Mouse (Mus musculus) testis, postnatal 10 days (tissue): ENCODE results near the gene Synrg.

ENCODE experiments used
- DNase-seq: peaks from one replicate; pipeline ENCODE4 v3.0.0; 2021; ENCODE audit warnings: low spot score

The Synrg gene

DNA sequence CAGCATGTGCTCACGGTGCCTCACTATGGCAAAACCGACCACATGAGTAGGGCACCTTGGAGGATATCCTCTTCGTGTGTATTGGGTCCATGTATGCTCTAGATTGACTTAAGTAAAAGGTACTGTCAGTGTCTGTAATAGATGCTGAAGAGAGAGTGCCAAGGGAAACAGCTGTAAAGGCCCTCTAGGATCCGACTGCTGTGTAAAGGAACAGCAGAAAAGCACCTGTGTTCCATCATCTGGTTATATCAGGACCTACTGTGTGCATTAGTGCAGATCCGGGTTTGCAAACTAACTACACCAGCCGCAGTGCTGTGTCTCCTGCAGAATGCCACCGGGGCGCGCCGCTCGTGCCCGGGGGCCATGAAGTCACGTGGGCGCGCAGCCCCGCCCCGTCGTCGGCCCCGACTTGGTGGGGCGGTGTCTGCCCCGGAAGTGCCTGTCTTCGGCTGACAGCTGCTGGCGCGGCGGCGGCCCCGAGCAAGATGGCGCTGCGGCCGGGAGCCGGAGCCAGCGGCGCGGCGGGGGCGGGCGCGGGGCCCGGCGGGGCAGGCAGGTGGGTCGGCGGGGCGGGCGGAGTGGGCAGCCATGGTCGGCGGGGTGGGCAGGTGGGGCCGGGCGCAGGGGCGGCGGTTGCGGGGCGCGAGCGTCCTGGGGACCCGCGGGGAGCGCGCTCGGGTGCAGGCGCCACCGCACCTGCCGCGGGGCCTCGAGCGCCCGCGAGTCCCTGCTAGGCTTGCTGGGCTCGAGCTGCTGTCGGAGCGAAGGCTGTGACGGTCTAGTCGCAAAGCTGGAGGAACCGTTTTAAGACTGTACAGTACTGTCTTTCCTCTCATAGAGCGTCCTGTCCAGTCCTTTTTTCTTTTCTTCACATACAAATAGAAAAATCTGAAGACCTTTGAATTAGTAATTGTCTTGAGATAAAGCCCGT is at the start of gene Synrg:
Gene Synrg (plus strand): TSS at position 438 of the 931 bp plus-strand sequence.
- DNase-seq: peak; percentile 96

DNA sequence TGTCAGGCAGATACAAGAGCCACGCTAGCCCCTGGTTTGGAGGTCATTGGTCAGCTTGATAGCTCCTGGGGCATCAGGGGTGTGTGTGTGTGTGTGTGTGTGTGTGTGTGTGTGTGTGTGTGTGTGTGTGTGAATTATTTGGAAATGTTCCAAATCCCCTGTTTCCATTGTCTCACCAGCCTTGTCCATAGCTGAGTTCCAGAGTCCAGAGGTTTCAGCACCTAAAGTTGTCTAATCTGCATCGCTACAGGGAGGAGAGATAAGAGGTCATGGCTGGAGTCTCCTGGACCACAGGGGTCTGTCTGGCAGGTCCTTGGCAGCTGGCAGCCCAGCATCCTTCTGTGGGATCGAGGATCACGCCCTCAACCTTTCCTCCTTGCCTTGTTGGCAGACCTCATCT is 49.7 kb upstream of the Synrg start:
- no peak for DNase-seq

DNA sequence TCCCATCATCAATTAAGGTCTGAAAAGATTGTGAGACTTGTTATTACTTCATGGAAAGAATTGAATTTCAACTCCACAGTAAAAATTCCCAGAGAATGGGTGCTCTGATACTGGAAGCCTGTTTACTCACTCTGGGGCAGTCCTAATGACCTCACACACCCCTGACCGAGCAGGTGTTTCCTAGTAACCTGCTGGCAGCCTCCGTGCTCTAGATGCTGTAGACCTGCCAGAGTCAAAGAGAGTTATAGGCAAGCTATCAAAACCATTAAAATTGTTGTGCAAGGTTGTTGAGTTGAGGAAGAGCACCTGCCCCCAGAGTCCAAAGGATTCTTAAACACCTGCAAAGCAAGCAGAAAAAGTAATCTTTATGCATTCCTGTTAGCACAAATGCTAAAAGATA is 41.6 kb upstream of the Synrg start:
- DNase-seq: no peak

DNA sequence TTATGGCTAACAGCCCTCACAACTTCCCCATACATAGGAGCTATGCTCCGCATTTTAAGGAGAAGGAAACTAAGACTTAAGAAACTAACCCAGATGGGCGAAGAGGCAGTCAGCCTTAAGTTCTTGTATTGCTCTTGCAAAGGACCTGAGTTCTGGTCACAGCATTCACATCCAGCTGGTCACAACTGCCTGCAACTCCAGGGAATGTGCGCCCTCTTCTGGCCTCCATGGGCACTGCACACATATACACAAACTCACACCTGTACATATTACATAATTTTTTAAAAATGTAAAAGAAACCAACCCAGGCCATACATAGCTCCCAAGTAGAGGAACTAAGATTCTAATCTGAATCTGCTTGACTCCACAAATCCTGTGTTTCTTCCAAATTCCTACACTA is 37.1 kb upstream of the Synrg start:
- DNase-seq: no peak

DNA sequence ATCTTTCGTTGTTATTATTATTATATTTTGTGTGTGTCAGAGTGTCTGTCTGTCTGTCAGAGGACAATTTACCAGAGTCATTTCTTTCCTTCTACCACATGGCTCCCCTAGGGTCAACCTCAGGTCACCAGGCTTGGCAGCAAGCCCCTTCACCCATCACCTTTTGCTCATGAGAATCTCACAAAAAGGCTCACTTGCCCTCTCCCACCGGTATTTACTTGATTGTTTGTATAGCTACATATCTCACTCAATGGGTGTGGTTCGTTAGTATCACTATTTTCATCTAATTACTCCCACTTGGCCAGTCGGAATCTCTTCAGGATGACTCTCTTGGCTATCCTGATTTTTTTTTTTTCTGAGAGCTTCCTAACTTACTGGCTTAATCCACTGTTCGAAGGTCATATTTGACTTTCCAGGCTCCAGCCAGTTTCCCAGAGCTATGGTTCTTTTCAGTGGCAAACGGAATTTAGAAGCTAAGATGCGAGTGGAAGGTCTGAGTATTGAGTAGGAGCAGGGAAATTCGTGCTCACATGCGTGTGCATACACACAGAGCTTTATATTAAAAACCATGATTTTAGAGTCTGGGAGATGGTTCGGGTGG is 31.6 kb upstream of the Synrg start:
- no peak for DNase-seq

DNA sequence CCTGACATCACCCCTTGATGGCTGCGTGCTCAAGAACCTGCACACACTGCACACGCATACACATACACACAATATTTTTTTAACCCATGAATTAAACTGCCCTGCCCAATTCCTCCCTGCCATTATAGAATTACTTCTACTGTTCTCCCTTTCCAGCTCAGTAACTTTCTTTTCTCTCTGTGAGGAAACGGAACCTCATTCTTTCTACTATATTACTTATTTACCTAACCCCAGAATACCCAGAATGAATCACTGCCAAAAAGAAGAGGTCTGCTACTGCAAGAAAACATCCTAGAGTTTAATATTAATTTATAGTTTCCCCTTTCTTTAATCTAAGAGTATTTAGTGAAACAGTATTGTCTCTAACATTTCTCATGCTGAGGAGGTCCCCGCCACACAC is 30.9 kb upstream of the Synrg start:
- DNase-seq: no peak

DNA sequence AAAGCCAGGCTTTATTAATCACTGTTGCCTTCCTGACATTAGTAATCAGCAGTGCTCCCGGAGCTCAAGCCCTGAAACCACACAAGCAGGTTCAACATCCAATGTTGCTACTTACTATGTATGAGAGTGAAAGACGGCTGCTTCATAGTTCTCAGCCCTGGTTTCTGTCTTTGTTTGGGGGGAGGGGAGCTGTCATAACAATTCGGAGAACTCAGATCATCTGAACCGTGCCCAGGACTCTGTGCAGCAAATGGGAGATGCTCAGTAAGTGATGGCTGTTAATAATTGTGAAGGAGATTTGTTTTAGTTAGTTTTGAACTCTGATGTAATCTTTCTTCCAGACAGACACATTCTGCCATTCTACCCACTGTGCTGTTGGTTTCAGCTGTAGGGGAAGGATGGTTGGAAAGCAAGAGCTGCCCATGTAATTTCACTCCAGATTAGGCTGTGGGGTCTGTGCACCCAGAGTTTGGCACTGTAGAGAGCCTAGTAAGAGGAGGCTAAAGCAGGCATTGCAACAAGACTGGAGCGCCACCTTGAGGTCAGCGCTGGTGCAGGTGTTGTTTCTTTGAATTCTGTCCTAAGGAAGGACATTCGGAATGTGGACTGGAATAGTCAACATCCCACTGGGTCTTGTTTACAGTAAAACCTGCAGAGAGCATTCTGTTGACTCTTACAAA is 28.1 kb upstream of the Synrg start:
- DNase-seq: peak; percentile 87

DNA sequence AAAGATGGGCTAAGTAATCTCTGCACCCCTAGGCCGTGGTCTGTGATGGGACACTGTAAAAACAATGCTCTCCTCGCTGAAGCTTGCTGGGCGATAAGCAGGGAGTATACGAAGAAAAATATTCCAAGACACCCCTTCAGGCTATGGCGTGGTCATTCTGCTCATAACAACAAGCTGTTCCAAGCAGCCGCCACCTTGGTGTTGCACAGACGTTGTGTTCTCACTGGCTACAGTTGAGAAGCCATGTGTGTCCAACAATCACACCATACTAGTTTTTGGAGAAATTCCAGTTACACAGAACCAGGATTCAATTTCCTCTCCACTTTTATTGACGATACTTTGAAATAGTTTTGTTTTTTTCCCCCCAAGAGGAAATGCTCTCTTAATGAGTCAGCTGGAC is 25.7 kb upstream of the Synrg start:
- DNase-seq: no peak

DNA sequence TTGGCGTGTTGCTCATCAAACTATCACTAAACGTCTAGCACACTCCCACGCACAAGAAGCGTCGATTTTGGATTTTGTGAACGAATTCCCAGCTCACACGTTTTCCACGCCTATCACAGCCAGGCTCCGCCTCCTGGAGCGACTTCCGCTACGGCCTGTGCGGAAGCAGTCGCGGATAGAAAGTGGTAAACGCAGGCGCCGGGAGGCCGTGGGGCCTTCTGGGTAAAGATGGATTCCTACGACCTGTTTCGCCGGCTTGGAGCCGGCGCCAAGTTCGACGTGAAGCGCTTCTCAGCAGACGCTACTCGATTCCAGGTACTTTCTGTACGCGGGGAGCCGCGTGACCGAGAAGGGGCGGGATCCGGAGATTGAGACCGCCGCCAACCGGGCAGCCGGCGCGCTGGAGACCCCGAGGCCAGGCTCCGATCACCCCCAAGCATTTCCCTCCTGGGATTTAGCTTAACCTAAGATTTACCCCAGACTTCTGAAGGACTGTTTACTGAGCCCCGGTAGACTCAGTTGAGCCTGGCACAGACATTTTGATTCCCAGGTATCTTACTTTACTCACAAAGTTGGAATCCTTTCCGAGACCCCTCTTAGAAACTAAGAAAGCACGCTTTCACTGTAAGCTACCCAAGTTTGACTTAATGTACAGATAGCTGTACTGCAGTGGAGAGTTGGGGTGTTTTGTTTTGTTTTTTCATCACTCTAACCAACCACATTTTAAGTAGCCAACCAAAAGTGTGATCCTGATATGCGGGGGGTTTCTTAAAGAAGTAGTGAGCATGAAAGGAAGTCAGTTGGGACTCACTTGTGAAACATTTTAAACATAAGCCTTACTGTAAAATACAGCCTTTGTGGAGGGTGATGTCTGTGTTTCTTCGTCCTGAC is 22.0 kb upstream of the Synrg start, which contains the start of gene Ddx52:
Gene Ddx52 (plus strand): TSS at position 113 of the 891 bp plus-strand sequence.
- DNase-seq: peak; percentile 91

DNA sequence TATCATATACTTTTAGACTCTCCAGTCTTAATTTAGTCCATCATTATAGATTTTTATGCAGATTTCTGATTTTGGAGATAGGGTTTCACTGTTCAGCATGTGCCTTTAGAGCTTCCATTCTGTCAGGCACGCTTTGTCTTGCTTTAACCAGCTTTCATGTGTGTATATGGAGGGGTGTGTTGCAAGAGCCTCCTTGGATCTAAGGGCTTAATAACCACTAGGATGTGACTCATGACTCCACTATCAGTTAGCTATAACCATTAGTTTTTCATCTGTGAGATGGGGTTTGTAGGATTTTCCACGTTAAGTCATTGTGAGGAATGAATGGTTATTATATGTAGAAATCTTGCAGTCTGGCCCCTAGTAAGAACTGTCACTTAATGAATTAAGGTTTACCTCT is 7.4 kb upstream of the Synrg start:
- no peak for DNase-seq

DNA sequence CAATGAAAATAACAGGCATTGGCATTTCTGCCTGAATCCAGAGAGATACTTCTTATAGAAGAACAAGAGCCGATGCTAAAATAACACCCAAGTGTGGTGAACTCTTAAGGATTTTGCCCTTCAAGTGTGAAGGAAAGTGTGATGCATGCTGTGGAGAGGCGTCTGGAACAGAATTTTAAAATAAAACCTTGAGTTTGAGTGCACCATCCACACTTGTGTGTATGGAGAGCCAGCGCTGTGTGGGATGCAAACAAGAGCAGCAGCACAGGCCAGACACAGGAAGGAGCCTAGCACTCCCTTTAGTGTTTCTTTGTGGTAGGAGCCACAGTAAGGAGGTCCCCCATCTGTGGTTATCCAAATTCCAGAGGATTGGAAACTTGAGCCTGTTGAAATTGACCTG is 2.2 kb upstream of the Synrg start:
- DNase-seq: no peak

DNA sequence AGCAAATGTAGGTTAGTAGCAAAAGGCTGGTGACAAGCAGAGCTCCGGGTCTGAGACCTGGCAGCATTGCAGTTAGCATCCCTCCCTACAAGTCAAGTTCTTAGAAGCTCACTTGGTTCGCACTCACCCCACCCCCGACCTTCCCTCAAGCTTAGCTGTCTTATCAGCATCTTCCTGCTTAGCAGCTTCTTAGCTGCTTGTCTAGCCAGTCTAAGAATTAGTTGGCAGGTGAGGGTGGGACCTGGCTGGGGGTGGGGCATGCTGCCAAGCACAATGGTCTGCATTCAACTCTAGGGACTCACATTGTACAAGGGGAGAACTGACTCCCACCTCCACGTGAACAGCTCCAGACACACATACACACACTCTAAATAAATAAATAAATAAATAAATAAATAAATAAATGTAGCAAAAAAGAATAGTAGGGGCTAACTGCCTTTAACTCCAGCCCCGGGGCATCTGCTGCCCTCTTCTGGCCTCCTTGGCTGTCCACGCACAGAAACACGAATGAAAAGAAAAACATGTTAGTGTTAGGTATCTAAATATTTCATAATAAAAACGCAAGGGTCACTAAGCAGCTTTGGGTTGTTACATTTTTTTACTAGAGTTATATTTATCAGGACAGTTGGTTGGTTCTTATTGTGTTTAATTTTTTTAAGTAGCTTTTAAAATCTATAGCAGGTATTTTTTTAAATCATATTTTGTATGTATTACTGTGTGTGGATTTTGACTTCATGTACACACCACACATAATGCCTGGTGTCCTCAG is 3.4 kb downstream of the Synrg start:
- peak; percentile 64 for DNase-seq

DNA sequence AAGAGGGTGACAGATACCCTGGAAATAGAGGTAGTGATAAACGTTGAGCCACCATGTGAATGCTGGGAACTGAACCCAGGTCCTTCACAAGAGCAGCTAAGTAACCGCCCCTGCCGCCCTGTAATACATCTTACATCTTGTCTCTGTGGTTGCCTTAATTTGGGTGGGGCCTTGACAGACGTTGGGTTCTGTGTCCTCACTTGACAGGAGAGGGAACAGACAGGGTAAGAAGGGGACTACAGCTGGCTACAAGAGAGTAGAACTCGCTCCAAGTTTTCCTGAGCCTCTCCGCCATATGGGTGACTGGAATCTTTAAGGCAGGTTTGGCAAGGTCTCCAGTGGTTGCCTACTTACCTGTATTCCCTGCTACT is 4.0 kb downstream of the Synrg start:
- no peak for DNase-seq

DNA sequence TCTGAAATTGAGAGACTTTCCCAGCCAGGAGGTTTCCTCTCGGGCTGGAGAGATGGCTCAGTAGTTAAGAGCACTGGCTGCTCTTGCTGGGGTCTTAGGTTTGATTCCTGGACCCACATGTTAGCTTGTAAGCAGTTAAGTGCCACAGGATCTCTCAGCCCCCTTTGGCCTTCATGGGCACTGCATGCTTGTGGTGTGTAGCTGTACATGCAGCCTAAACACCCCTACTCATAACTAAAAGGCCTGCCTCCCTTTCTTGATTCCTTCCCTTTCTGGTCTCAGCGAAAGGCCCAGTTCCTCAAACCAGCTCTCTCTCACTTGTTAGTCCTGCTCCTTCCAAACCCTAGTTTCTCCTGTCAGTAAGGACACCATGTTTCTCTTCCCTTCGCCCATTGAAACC is 4.8 kb downstream of the Synrg start:
- no peak for DNase-seq

DNA sequence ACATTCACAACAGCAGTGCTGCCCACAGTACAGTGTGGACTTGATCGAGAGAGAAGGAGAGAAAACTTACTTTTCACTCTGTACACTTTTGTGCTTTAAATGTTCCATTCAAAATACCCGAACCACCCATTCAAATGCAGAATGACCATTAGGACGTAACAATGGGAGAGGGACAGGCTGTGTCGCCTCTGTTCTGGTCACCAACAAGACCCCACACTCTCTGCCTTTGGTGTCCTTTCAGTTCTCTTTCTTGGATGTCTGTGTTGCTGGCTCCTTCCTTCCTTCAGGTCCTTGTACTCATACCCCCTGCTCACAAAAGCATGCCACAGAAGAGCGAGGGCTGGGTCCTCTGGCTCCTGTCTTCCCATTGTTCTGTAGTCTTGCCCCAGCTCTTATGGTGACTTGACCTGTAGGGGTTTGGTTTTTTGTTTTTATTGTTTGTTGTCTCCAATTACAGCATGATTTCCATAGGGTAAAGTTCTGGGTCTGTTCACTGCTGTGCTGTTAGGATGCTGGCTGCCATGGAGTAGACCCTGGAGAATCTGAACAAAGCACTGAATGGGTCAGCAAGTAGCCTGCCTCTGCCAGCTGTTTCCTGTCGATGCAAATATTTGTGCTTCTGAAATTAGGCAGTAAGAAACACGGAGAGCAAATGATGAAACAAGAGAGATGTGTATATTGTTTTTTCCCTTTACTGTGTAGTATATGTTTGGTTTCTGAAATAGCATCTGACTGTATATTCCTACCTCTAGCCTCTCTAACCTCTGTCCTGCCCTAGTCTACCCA is 10.5 kb downstream of the Synrg start:
- no peak for DNase-seq

DNA sequence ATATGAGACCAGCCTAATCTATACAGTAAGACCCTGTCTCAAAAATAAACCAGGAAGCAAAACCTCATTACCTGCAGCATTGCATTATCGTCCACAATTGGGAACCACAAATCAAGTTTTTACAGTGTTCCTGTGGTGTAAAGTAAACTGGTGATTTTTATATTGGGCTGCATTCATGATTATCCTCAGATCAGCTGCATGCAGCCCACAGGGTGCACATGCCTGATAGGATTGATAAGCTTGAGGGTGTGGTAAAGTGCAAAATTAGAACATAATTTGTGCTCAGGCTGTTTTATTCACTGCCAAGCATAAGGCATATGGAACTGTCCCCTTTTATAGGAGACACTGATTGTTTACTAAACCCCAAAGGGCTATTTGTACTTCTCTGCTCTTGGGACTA is 11.3 kb downstream of the Synrg start:
- DNase-seq: no peak

DNA sequence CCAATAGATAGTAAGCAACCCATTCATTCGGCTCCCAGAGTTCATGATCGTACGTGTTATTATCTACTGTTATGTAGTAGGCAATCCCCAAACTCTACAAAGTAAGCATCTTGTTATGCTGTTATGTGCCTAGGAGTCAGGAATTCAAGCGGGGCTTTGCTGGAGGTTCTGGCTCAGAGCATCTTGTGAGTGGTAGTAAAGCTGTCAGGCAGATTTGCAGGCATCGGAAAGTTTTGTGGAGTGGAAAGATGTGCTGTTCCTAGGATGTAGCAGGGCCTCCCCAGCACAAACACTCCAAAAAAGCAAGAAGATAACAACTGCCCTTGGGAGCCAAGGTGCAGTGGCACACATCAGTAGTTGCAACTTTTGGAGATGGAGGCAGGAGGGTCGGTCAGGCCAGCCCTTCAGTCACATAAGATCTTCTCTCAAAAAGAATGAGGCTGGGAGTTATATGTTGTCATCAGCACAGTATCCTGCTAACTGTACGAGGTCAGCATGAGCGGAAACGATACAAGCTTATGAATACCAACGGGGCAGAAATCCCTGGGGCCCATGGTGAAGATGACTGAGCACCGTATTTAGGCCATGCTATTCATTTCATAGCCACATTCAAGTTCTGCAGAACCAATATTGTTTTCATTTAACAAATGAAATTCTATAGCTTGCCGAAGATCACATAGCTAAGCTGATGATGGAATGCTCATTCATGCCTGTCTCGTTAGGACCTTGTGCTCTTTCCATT is 12.2 kb downstream of the Synrg start:
- DNase-seq: no peak

DNA sequence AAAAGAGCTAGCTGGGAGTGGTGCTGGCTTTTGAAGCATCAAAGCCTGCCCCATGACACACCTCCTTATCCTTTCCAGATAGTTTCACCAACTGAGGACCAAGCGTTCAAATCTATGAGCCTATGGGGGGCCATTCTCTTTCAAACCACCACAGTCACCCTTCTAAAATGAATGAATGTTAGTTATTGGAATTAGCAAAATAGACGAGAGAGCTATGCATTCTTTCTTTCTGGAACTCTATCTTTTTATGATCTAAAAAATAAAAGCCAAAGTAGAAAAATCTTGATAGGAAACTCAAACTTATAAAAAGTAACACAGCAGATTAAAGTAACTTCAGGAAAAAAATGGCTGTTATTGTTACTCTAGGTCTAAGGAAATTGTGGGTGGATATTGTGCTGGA is 13.6 kb downstream of the Synrg start:
- DNase-seq: no peak

DNA sequence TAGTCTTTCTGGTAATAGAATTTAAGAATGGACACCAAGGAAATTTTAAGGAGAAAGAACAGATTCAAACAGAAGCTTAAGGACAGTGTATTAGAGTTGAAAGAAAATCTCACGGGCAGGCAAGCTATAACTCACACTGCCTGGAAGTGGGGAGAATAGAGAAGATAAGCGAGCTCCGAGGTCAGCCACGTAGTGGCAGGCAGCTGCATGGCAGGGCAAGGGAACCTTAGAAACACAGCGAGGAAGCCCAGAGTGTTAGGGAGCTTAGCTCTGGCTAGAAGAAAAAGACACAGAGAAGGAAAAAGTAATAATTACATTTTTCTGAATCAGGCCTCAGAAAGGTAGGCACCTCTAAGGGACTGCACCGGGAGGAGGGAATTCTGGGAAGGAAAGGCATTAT is 15.8 kb downstream of the Synrg start:
- no peak for DNase-seq

DNA sequence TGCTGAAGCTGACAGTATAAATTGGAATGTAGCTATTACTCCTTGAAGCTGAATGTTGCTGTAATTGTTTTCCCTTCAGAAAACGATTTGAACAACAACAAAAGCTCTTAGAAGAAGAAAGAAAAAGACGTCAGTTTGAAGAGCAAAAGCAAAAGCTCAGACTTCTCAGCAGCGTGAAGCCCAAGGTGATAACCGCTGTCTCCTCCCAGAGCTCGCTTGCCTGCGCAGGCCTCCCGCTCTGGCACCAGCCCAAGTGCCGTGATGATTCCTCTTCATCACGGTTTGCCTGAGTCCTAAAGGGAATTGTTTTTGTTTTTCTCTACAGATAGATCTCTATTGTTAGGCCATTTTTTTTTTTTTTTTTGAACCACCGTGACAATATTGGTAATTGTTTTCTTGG is 17.1 kb downstream of the Synrg start:
- peak; percentile 52 for DNase-seq
